Mouse (Mus musculus) liver, postnatal 0 days (tissue): ENCODE results near the gene Uvrag.

Experiments
- CTCF ChIP-seq: sonication (generic); IDR thresholded peaks from 2 replicates; pipeline ENCODE4 v1.5.1; 2016; ENCODE audit warnings: antibody characterized with exemption, low read depth
- EP300 ChIP-seq: IDR thresholded peaks from 2 replicates; pipeline ENCODE4 v1.6.1; 2016; ENCODE audit warnings: antibody characterized with exemption, low read depth, mild to moderate bottlenecking

GRCm38 (mm10) chr7:98953649-98954048, 187.3 kb downstream of the Uvrag start:
- TF ChIP-seq CTCF (no peak), EP300 (no peak)
